Mouse (Mus musculus): ENCODE measurements around the gene Zfp423. TPM values are rescaled to one million over a fixed set of nuclear protein-coding genes. Genes with fewer than 3 reads are reported as not detected.

Zfp423 gene
- polyA plus RNA-seq, 1 experiment = not detected

DNA sequence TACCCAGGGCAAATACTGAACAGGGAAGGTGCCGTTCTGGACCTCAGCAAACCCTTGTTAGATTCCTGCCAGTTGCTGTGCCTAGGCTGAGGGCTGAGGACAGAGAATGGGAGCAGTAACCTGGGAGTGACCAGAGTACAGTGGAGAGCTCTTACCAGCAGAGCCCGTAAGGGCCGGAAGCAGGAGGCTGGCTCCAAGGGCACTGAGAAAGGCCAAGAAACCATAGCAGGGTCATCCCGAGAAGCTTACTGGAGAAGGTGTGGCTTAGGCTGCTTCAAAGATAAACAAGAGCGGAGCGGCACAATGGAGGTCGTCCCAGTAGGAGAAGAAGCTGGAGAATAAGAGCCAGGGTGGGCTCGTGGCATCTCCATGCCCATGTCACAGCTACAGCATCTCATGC is 65.1 kb downstream of the Zfp423 start:
- TF ChIP-seq CTCF (IDR thresholded peaks at IDR 0.05; ENCODE audit: insufficient read depth, low read depth, low read length) (no peak), POLR2A (IDR thresholded peaks at IDR 0.05; ENCODE audit: insufficient read depth, low read depth, low read length) (no peak)
- H3K27ac ChIP-seq (ENCODE audit: insufficient read depth, low read depth, low read length) = no peak overlapping the region
- no peak overlapping the region for H3K4me3 ChIP-seq (ENCODE audit: insufficient read depth, low read depth, low read length)
- 86% methylated on average over 8 of the region's 8 CpGs for WGBS
- H3K4me1 ChIP-seq (ENCODE audit: control insufficient read depth, insufficient read depth, low read length) = peaks cover 16% of the 10 kb centered on the region

DNA sequence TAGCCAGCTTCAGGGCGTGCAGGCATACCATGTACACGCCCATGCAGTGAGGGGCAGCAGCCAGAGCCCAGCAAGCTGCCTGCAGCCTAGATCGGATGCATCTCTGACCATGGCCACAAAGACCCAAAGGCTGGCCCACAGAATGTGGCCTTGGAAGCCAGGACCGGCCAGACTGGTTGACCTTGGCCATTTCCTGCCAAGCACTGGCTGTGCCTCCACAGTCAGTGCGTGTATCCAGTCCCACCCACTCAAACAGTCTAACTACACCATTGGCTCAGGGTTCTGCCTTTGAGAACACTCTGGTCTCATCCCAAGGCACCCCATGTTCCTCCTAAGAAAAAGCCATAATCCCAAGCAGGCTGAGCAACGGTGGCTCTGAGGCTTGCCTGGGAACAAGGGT is 65.8 kb downstream of the Zfp423 start:
- Histone ChIP-seq H3K4me3 (ENCODE audit: insufficient read depth, low read depth, low read length) (no peak overlapping the region), H3K4me1 (ENCODE audit: control insufficient read depth, insufficient read depth, low read length) (peaks cover 16% of the 10 kb centered on the region), H3K27ac (ENCODE audit: insufficient read depth, low read depth, low read length) (no peak overlapping the region)
- WGBS = 74% methylated on average over 6 of the region's 6 CpGs
- no peak for TF ChIP-seq POLR2A (IDR thresholded peaks at IDR 0.05; ENCODE audit: insufficient read depth, low read depth, low read length)
- no peak for TF ChIP-seq CTCF (IDR thresholded peaks at IDR 0.05; ENCODE audit: insufficient read depth, low read depth, low read length)

DNA sequence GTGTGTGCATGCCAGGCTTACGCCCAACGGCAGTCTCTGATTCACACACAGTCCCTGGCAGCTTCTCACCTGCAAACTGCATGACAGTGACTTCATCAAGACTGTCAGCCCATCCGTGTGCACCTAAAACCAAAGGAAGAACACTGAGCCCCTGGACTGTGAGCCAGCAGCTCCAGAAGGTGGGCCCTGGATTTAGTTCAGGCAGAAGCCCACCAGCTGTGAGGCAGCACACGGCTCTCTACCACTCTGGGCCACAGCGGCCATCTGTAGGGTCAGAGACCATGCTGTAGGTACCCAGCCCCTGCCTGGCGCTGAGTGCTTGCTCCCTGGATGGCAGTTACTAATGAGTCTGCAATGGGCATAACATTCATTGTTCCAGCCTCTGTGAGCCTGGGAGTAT is 66.5 kb downstream of the Zfp423 start:
- no peak overlapping the region for H3K27ac ChIP-seq (ENCODE audit: insufficient read depth, low read depth, low read length)
- H3K4me3 ChIP-seq (ENCODE audit: insufficient read depth, low read depth, low read length) = no peak overlapping the region
- 89% methylated on average over 6 of the region's 6 CpGs for WGBS
- H3K4me1 ChIP-seq (ENCODE audit: control insufficient read depth, insufficient read depth, low read length) = peaks cover 16% of the 10 kb centered on the region
- TF ChIP-seq POLR2A (IDR thresholded peaks at IDR 0.05; ENCODE audit: insufficient read depth, low read depth, low read length) = no peak
- TF ChIP-seq CTCF (IDR thresholded peaks at IDR 0.05; ENCODE audit: insufficient read depth, low read depth, low read length) = no peak

DNA sequence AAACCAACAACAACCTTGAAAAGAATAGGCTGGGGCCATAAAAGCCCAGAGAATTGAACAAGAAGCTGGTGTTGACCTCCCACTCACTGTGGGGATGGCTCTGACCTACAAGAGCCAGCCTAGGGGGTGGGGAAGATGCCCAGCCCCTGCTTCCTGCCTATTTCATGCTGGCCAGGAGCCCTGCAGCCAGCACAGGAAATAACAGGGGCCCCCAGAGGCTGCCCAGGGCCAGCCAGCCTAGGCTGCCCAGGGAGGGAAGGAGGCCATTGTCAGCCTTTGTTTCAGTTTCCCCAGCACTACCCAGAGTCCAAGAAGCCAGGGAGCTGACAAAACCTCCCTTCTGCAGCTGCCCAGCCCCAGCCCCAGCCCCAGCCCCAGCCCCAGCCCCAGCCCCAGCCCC is 67.5 kb downstream of the Zfp423 start:
- peaks cover 16% of the 10 kb centered on the region for H3K4me1 ChIP-seq (ENCODE audit: control insufficient read depth, insufficient read depth, low read length)
- H3K4me3 ChIP-seq (ENCODE audit: insufficient read depth, low read depth, low read length) = no peak overlapping the region
- no peak overlapping the region for H3K27ac ChIP-seq (ENCODE audit: insufficient read depth, low read depth, low read length)
- TF ChIP-seq CTCF (IDR thresholded peaks at IDR 0.05; ENCODE audit: insufficient read depth, low read depth, low read length) = no peak
- TF ChIP-seq POLR2A (IDR thresholded peaks at IDR 0.05; ENCODE audit: insufficient read depth, low read depth, low read length) = no peak

DNA sequence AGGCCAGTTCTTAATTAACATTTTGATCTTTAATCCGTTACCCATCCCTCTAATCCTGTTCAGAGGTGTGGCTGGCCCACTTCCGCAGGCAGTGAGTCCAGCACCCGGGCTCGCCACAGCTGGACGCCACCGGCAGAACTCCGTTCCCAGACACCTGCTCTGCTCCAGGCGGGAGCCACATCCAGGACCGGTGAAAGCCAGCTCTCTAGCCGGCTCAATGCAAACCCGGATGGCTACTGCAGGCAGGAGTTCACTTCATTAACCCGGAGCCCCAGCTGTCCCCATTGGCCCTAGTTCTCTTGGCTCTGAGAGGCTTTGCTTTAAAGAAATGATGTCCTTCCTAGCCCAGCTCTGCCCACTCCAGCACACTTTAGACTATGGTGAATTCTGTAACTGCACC is 71.4 kb downstream of the Zfp423 start:
- no peak overlapping the region for H3K4me3 ChIP-seq (ENCODE audit: insufficient read depth, low read depth, low read length)
- H3K4me1 ChIP-seq (ENCODE audit: control insufficient read depth, insufficient read depth, low read length) = peaks cover 4% of the 10 kb centered on the region; the same call in 1 of the 2 replicates
- 76% methylated on average over 12 of the region's 12 CpGs for WGBS
- no peak overlapping the region for H3K27ac ChIP-seq (ENCODE audit: insufficient read depth, low read depth, low read length)
- TF ChIP-seq POLR2A (IDR thresholded peaks at IDR 0.05; ENCODE audit: insufficient read depth, low read depth, low read length) = no peak
- TF ChIP-seq CTCF (IDR thresholded peaks at IDR 0.05; ENCODE audit: insufficient read depth, low read depth, low read length) = no peak

DNA sequence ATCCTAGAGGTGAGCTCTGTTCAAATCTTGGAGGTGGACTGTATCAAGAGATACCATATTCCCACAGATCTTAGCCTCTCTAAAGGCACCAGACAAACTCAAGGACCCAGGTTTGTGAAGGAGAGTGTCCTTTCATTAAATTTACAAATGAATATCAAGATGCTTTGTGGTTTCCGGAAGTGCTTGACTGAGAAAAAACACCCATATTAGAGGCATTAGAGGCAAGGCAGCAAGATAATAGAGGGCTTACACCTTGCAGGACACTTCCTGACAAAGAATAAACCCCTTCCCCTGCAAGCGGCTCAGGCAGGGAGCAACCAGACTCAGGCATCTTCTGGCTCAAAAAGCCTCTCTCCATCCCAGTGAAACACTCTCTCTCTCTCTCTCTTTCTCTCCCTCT is 78.3 kb downstream of the Zfp423 start:
- H3K4me1 ChIP-seq (ENCODE audit: control insufficient read depth, insufficient read depth, low read length) = peaks cover 6% of the 10 kb centered on the region
- TF ChIP-seq CTCF (IDR thresholded peaks at IDR 0.05; ENCODE audit: insufficient read depth, low read depth, low read length) = no peak
- TF ChIP-seq POLR2A (IDR thresholded peaks at IDR 0.05; ENCODE audit: insufficient read depth, low read depth, low read length) = no peak
- H3K27ac ChIP-seq (ENCODE audit: insufficient read depth, low read depth, low read length) = no peak overlapping the region
- no peak overlapping the region for H3K4me3 ChIP-seq (ENCODE audit: insufficient read depth, low read depth, low read length)
- WGBS = 80% methylated on average over 2 of the region's 2 CpGs

DNA sequence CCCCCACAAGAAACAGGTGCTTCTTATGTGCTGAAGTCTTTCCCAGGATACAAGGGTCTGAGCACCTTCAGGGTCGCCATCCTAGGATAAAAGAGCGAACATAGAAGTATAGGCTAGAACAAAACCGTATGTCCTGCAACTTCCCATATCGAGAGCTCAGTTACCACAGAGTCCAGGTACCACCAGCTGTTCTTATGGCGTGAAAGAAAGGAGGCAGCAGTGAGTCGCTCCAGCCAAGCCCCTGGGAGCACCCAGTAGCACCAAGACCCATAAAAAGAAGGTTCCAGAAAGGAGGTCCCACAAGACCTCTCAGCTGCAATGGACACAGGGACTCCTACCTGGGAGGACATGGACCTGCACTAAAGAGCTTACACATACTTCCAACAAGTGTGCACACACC is 83.5 kb downstream of the Zfp423 start:
- Histone ChIP-seq H3K4me3 (ENCODE audit: insufficient read depth, low read depth, low read length) (no peak overlapping the region), H3K27ac (ENCODE audit: insufficient read depth, low read depth, low read length) (no peak overlapping the region), H3K4me1 (ENCODE audit: control insufficient read depth, insufficient read depth, low read length) (peaks cover 11% of the 10 kb centered on the region)
- TF ChIP-seq CTCF (IDR thresholded peaks at IDR 0.05; ENCODE audit: insufficient read depth, low read depth, low read length) (no peak), POLR2A (IDR thresholded peaks at IDR 0.05; ENCODE audit: insufficient read depth, low read depth, low read length) (no peak)
- 89% methylated on average over 6 of the region's 6 CpGs for WGBS

DNA sequence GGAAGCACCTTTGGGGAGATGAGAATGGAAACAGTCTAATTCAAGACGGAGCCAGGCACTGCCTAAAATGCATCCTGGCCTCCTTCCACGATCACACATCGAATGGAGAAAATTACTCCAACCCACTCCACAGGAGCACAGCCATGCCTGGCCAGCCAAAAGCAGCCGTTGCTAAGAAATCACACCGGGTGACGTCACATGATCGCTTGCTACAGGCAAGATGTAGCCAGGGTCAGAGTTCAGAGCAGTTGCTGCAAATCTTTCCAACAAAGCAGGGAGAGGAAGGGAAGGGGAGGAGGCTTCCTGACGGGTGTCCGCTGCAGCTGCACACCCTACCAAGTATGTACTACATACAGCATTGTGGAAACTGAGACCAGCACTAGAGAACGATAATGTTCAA is 83.9 kb downstream of the Zfp423 start:
- Histone ChIP-seq H3K27ac (ENCODE audit: insufficient read depth, low read depth, low read length) (no peak overlapping the region), H3K4me1 (ENCODE audit: control insufficient read depth, insufficient read depth, low read length) (peaks cover 8% of the 10 kb centered on the region), H3K4me3 (ENCODE audit: insufficient read depth, low read depth, low read length) (no peak overlapping the region)
- TF ChIP-seq POLR2A (IDR thresholded peaks at IDR 0.05; ENCODE audit: insufficient read depth, low read depth, low read length) = no peak
- no peak for TF ChIP-seq CTCF (IDR thresholded peaks at IDR 0.05; ENCODE audit: insufficient read depth, low read depth, low read length)
- 30% methylated on average over 10 of the region's 10 CpGs for WGBS

DNA sequence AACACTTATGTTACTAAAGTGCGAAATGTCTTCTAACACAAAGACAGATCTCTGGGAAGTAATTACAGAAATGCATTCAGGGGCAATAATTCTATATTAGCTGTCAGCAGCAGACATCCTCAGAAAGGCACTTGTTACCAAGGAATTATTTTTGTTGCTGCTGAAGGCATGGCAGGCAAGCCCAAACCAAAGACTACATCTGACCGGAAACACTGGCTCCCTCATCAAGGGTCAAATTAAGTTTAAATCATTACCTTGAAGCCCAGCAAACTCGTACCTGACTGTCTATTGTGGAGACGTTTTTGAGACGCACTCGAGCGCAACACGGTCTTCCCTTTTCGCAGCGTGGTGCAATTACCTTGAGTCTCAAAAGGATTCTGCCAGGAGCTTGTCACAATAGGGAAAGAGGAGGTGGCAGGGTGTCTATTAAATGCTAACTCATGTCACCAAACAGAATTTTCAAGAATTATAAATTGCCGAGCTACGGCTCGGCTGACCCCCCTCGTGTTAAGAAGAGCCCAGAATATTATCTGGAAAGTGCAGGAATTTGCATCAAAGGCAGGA is 86.3 kb downstream of the Zfp423 start:
- WGBS = 57% methylated on average over 14 of the region's 14 CpGs
- Histone ChIP-seq H3K4me3 (ENCODE audit: insufficient read depth, low read depth, low read length) (no peak overlapping the region), H3K4me1 (ENCODE audit: control insufficient read depth, insufficient read depth, low read length) (peaks cover 5% of the 10 kb centered on the region), H3K27ac (ENCODE audit: insufficient read depth, low read depth, low read length) (no peak overlapping the region)
- TF ChIP-seq POLR2A (IDR thresholded peaks at IDR 0.05; ENCODE audit: insufficient read depth, low read depth, low read length) (no peak), CTCF (IDR thresholded peaks at IDR 0.05; ENCODE audit: insufficient read depth, low read depth, low read length) (no peak)
